Mouse (Mus musculus): ENCODE data around the gene Mturn. TPM values are rescaled to one million over a fixed set of nuclear protein-coding genes. Genes with fewer than 3 reads are reported as not detected.

Mturn gene
- total RNA-seq, 2 experiments from 2014 or later: 17.0 to 18.4 TPM

GRCm38 (mm10) chr6:54731726-54732125, 50.3 kb downstream of the Mturn start:
- no peak for DNase-seq

- no peak for DNase-seq
These were observed 51.3 kb downstream of the Mturn start for GRCm38 (mm10) chr6:54732721-54733120.

GRCm38 (mm10) chr6:54736126-54736525, 54.7 kb downstream of the Mturn start:
- peak in 1 of 2 experiments; percentile 58 for DNase-seq

GRCm38 (mm10) chr6:54737255-54737654, 55.8 kb downstream of the Mturn start:
- no peak for DNase-seq

GRCm38 (mm10) chr6:54737684-54738083, 56.3 kb downstream of the Mturn start:
- DNase-seq: no peak

- DNase-seq: no peak
These were observed 67.6 kb downstream of the Mturn start for GRCm38 (mm10) chr6:54749056-54749455.

GRCm38 (mm10) chr6:54751621-54752020, 70.2 kb downstream of the Mturn start:
- DNase-seq: no peak

GRCm38 (mm10) chr6:54752076-54752475, 70.7 kb downstream of the Mturn start:
- DNase-seq: peak in 1 of 2 experiments; percentile 24

Other genes with a start within 250 kb of the Mturn start
- 1 to 10 TPM; 5.0 to 5.9 TPM for gene Scrn1, start 115.1 kb upstream of the Mturn start, total RNA-seq (2021)
- 1 to 10 TPM; 9.1 to 9.9 TPM for gene Plekha8, start 86.5 kb upstream of the Mturn start, total RNA-seq (2021)
- 10 to 100 TPM in 1 of 2 experiments, 1 to 10 TPM in 1; 8.9 to 11.6 TPM for gene Fkbp14, start 84.3 kb upstream of the Mturn start, total RNA-seq (2021)
- 10 to 100 TPM; 17.7 to 18.1 TPM for gene Znrf2, start 135.3 kb downstream of the Mturn start, total RNA-seq (2021)